Mouse (Mus musculus) lung, postnatal 36 days (tissue): Measurements from ENCODE around the gene Clcn5.

ENCODE experiments used
- DNase-seq: peaks from one replicate; pipeline ENCODE4 v3.0.0; 2022; ENCODE audit warnings: mixed read lengths

Gene Clcn5

DNA sequence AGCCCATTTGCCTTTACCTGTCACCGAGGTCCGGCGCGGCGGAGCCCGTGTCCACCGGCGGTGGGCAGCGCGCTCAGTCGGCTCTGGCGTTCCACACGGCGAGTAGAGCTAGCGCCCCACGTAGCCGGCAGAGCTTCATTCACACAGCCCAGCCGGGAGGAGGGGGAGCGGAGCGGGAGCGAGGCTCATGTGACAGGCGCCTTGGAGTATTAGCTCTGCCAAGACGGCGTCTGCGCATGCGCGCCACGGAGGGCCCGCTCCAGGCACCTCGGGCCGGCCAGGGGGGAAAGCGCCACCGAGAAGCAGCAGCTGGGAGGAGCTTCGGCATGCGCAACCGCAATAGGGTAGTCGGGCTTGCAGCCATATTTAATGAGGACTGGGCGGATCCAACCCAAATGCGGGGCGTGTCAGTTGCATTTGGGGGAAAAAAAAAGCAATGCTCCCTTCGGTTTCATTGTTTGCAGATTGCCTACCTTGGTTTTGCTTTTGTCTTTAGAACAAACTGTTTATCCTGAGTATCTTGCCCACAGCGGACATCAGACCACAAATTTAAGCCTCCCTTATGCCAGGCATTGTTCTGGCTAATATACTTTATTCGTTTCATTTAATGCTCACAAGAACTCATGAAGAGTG is at the start of gene Clcn5:
TSS of gene Clcn5 (minus strand) at position 270 of the 633 bp plus-strand sequence.
- peak; percentile 96 for DNase-seq

GRCm38 (mm10) chrX:7325455-7325854 is 6.3 kb upstream of the Clcn5 start:
- peak; percentile 15 for DNase-seq

GRCm38 (mm10) chrX:7322288-7322687 is 3.1 kb upstream of the Clcn5 start:
- DNase-seq, result peak; percentile 75

GRCm38 (mm10) chrX:7320571-7320970 is 1.4 kb upstream of the Clcn5 start:
- no peak for DNase-seq

DNA sequence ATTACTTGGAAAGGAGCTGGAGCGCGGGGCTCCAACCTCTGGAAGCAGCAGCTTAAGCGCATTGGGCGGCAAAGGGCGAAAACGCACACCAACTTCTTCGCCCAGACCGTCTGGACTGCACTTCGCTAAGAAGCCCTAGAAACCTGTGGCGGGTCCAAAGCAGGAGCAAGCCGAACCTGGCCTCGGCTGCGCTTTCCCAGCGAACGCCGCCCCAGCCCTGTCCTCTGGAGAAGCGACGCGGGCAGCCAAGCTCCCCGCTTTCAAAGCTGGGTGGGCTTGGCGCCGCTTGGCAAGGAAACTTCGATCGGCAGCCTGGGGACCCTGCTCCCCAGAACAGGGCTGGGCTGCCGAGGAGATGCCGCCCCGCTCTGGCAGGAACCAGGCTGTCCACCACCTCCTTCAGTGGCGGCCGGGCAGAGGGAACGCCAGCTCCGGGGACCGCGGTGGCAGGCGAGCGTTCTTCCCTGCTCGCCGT is 570 bp downstream of the Clcn5 start:
- peak; percentile 19 for DNase-seq

DNA sequence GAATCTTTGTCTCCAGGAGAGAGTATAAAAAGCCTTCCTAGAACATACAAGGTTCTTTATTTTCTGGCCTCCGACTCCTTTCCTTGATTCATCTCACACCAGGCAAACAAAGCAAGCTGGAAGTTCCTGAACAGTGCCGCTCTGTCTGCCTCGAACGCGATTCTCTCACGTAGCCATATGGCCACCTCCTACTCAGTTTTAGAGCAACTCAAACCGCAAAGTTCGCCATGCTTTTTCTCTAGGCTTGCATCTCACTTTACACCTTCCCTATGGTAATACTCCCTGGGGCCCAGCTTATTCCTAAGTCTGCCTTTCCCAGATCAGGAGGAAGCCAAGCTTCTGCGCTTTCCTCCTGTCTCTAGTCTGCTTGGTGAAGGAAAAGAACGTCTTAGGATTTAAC is 4.0 kb downstream of the Clcn5 start:
- DNase-seq, result no peak

GRCm38 (mm10) chrX:7314645-7315044 is 4.5 kb downstream of the Clcn5 start:
- no peak for DNase-seq

DNA sequence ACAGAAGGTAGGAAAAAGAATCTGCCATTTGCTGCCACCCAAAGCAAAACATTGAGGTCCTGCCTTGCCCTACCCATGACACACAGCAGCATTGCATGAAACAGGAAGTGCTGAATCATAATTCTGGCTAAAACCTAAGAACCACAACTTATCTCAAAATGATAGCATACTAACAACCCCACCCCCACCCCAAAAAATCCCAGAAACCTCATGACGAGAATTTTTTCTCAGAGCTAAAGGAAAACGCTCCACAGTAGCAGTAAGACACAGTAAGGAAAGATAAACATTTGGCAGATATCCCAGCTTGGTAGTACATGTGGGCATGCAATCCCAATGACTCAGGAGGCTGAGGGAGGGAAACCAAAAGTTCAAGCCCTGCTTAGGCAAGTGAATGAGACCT is 10.9 kb downstream of the Clcn5 start:
- DNase-seq, result no peak

GRCm38 (mm10) chrX:7306861-7307260 is 12.3 kb downstream of the Clcn5 start:
- DNase-seq, result no peak

- DNase-seq, result no peak
Observed at GRCm38 (mm10) chrX:7292981-7293380, 26.2 kb downstream of the Clcn5 start.

DNA sequence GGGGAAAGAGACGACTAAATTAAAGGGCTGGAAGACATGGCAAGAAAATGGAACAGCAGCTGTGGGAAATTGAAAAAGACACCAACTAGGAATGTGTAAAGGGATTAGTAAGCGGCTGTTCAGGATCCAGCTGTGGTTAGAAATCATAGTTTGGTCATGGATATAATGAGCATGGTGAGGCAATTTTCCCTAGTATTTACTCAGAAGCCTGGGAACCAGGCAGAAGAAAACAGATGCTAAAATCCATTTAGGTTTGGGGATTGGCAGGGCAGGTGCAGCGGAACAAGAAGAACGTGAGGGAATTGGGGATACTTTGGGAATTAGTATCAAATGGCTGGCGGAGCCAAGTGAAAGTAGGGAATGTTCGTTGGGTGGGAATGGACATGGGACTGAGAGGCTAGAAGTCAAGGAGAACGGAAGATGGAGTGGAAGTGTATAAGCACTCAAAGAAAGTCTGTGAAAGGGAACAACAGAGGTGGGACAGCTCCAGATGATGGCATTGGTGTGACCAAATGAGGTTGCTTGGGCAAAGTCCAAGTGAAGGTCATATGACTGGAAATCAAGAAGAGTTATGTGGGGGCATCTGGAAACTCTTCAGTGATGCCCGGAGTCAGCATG is 26.9 kb downstream of the Clcn5 start:
- DNase-seq, result no peak

- no peak for DNase-seq
Observed at GRCm38 (mm10) chrX:7288976-7289375, 30.2 kb downstream of the Clcn5 start.

DNA sequence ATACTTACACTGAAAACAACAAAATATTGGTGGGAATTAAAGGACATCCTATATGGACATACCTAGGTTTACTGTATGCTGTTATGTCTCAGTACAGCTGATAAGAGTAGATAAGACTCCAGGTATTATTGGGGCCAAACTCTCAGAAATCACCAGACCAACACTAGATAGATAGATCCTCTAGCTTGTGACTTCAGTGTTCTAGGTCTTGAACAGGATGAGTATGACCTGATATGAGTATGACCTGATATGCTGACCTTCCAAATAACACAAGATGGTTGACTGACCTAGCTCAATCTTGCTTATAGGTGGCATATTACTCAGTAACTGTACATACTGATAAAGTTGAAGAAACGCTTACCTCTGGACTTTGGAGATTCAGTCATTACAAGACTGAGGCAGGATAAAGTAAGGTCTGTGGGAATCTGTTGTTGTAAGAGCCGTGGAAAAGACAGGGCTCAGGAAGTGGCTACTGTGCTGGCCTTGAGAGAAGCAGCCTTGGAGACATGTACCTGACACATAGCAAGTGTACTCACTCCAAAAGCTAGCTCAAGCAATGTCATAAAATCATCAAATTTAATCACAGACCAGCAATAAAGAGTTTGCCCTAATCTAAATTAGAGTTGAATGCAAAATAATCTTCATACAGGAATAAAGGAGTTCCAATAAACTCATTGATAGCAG is 32.0 kb downstream of the Clcn5 start:
- DNase-seq, result no peak

- DNase-seq, result no peak
Observed at GRCm38 (mm10) chrX:7282636-7283035, 36.5 kb downstream of the Clcn5 start.

GRCm38 (mm10) chrX:7279722-7280121 is 39.4 kb downstream of the Clcn5 start:
- no peak for DNase-seq

GRCm38 (mm10) chrX:7276564-7276963 is 42.6 kb downstream of the Clcn5 start:
- no peak for DNase-seq

DNA sequence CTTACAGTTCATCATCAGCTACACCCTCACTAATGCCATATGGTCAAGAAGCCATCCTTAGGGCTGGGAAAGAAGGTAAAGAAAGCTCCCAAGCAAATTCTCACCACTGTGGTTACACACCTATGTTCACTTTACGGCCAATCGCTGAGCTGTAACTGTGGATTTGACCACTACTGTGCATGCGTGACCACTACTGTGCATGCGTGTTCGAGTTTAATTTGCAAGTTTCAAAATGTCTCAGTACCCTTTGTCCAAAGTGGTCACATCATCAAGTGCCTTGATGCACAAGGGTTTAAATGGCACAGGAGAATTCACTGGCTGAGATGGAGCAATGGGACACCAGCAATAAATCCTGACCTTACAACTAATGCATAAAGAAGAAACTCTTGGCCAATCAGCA is 58.0 kb downstream of the Clcn5 start:
- DNase-seq, result no peak

GRCm38 (mm10) chrX:7260400-7261113 is 58.6 kb downstream of the Clcn5 start:
- no peak for DNase-seq

- peak; percentile 54 for DNase-seq
Observed at GRCm38 (mm10) chrX:7259718-7260117, 59.4 kb downstream of the Clcn5 start.

GRCm38 (mm10) chrX:7256022-7256421 is 63.1 kb downstream of the Clcn5 start:
- no peak for DNase-seq

- peak; percentile 5 for DNase-seq
Observed at GRCm38 (mm10) chrX:7204099-7204498, 115.1 kb downstream of the Clcn5 start.

GRCm38 (mm10) chrX:7203535-7203934 is 115.6 kb downstream of the Clcn5 start:
- DNase-seq, result no peak

DNA sequence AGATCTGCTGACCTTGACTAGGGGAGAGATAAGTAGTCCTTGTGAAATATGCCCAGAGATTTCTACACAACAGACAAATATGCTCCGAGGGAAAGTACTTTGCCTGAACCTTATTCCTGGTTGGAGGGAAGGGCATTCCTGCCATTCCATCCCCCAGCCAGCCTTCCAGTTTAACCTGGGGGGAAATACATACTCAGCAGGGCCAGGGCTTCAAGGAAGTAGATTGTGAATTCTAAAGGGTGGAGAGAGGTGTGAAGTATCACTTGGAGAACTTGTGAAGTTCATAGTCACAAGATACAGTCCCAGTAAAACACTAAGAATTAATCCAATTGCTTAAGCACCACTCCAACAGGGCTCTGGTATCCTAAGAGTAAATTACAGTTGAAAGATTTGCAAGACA is 121.3 kb downstream of the Clcn5 start:
- DNase-seq, result peak; percentile 14
